Mouse (Mus musculus) MEL (cell line): ENCODE data around the gene Prkag2. TPM values are rescaled to one million over a fixed set of nuclear protein-coding genes. Genes with fewer than 3 reads are reported as not detected.

Source experiments
- DNase-seq: peaks from one replicate; pipeline ENCODE4 v3.0.0; 2011; ENCODE audit warnings: low read depth, low spot score
- H3K27ac ChIP-seq: 2 replicates; pipeline ENCODE4 v1.5.1; 2012; ENCODE audit warnings: low read depth, mild to moderate bottlenecking, control low read depth, low read length, moderate library complexity; ENCODE audit not compliant: control insufficient read depth
- H3K27me3 ChIP-seq, 2 experiments: fragments of 150-350 bp in 1 of 2; sonication (generic) in 1 of 2; 2 replicates each; pipeline ENCODE4 v1.6.1; 2012; ENCODE audit warnings: low read length in 2 of 2, mild to moderate bottlenecking in 2 of 2, improper control_type of control experiment in 1 of 2, moderate library complexity in 1 of 2; ENCODE audit not compliant: insufficient read depth in 2 of 2, control insufficient read depth in 1 of 2
- H3K36me3 ChIP-seq, 2 experiments: 2 replicates each; pipeline ENCODE4 v1.6.1; 2012 to 2014; ENCODE audit warnings: low read length in 2 of 2, improper control_type of control experiment in 1 of 2, inconsistent platforms in 1 of 2, mild to moderate bottlenecking in 1 of 2; ENCODE audit not compliant: insufficient read depth in 2 of 2, control insufficient read depth in 1 of 2
- H3K4me1 ChIP-seq, 2 experiments: fragments of 150-350 bp in 1 of 2; sonication (generic) in 1 of 2; 2 replicates each; pipeline ENCODE4 v1.6.1; 2012; ENCODE audit warnings: low read length in 2 of 2, improper control_type of control experiment in 1 of 2, mild to moderate bottlenecking in 1 of 2; ENCODE audit not compliant: insufficient read depth in 2 of 2, control insufficient read depth in 1 of 2
- H3K4me3 ChIP-seq, 2 experiments: fragments of 150-350 bp in 1 of 2; sonication (generic) in 1 of 2; 2 replicates each; pipeline ENCODE4 v1.5.1; 2012; ENCODE audit warnings: low read depth in 2 of 2, low read length in 2 of 2, mild to moderate bottlenecking in 2 of 2, moderate library complexity in 2 of 2, control low read depth in 1 of 2, improper control_type of control experiment in 1 of 2; ENCODE audit not compliant: control insufficient read depth in 1 of 2, insufficient read depth in 1 of 2
- H3K79me2 ChIP-seq: 2 replicates; pipeline ENCODE4 v1.6.1; 2012; ENCODE audit warnings: mild to moderate bottlenecking, low read length, moderate library complexity; ENCODE audit not compliant: control insufficient read depth, poor library complexity, insufficient read depth
- H3K9ac ChIP-seq: 2 replicates; pipeline ENCODE4 v1.6.1; 2012; ENCODE audit warnings: low read depth, mild to moderate bottlenecking, control low read depth, low read length, moderate library complexity; ENCODE audit not compliant: control insufficient read depth, poor library complexity, severe bottlenecking
- H3K9me3 ChIP-seq: fragments of 150-350 bp; sonication (generic); replicated peaks from 2 replicates; pipeline ENCODE4 v1.6.1; 2012; ENCODE audit warnings: mild to moderate bottlenecking, low read length, improper control_type of control experiment, moderate library complexity; ENCODE audit not compliant: insufficient read depth
- BHLHE40 ChIP-seq: IDR thresholded peaks from 2 replicates; pipeline ENCODE4 v1.6.1; 2012; ENCODE audit warnings: low read depth, mild to moderate bottlenecking, inconsistent platforms, low read length, improper control_type of control experiment, borderline replicate concordance
- CTCF ChIP-seq, 3 experiments: IDR thresholded peaks in 2 of 3; conservative IDR thresholded peaks in 1 of 3; 2 replicates each; pipeline ENCODE4 v1.5.1; 2011 to 2012; ENCODE audit warnings: low read length in 3 of 3, low read depth in 2 of 3, mild to moderate bottlenecking in 2 of 3, improper control_type of control experiment in 1 of 3, inconsistent platforms in 1 of 3, mixed read lengths in 1 of 3, moderate library complexity in 1 of 3; ENCODE audit not compliant: control insufficient read depth in 1 of 3, insufficient read depth in 1 of 3, poor library complexity in 1 of 3, severe bottlenecking in 1 of 3
- E2F4 ChIP-seq: IDR thresholded peaks from 2 replicates; pipeline ENCODE4 v1.6.1; 2011; ENCODE audit warnings: low read depth, low read length, improper control_type of control experiment, borderline replicate concordance
- EP300 ChIP-seq, 2 experiments: IDR thresholded peaks; 2 replicates each; pipeline ENCODE4 v1.6.1; 2011; ENCODE audit warnings: improper control_type of control experiment in 2 of 2, low read length in 2 of 2, low read depth in 1 of 2, mild to moderate bottlenecking in 1 of 2
- GATA1 ChIP-seq: IDR thresholded peaks from 2 replicates; pipeline ENCODE4 v1.6.1; 2011; ENCODE audit warnings: low read depth, low read length, improper control_type of control experiment
- JUND ChIP-seq: IDR thresholded peaks from 2 replicates; pipeline ENCODE4 v1.6.1; 2011; ENCODE audit warnings: low read depth, mild to moderate bottlenecking, improper control_type of control experiment, low read length
- KAT2A ChIP-seq: conservative IDR thresholded peaks from 2 replicates; pipeline ENCODE4 v1.6.1; 2012; ENCODE audit warnings: low read depth, low read length, improper control_type of control experiment, inconsistent platforms
- MAFK ChIP-seq: IDR thresholded peaks from 2 replicates; pipeline ENCODE4 v1.6.1; 2011; ENCODE audit warnings: low read depth, mild to moderate bottlenecking, low read length, improper control_type of control experiment, borderline replicate concordance
- MAX ChIP-seq: IDR thresholded peaks from 2 replicates; pipeline ENCODE4 v1.6.1; 2011; ENCODE audit warnings: low read length, improper control_type of control experiment
- MEF2A ChIP-seq: IDR thresholded peaks from 2 replicates; pipeline ENCODE4 v1.6.1; 2014; ENCODE audit warnings: low read depth, mild to moderate bottlenecking, inconsistent platforms, low read length, improper control_type of control experiment; ENCODE audit not compliant: poor library complexity, insufficient replicate concordance, severe bottlenecking; ENCODE audit errors: extremely low read depth
- MXI1 ChIP-seq: IDR thresholded peaks from 2 replicates; pipeline ENCODE4 v1.6.1; 2011; ENCODE audit warnings: mild to moderate bottlenecking, low read depth, low read length, improper control_type of control experiment
- MYC ChIP-seq: IDR thresholded peaks from 2 replicates; pipeline ENCODE4 v1.6.1; 2011; ENCODE audit warnings: low read depth, mild to moderate bottlenecking, low read length, improper control_type of control experiment, moderate library complexity
- POLR2AphosphoS2 ChIP-seq: IDR thresholded peaks from 2 replicates; pipeline ENCODE4 v1.6.1; 2011; ENCODE audit warnings: low read length, improper control_type of control experiment
- SIN3A ChIP-seq: IDR thresholded peaks from 2 replicates; pipeline ENCODE4 v1.6.1; 2012; ENCODE audit warnings: low read length, improper control_type of control experiment, inconsistent platforms
- TAL1 ChIP-seq: IDR thresholded peaks from 2 replicates; pipeline ENCODE4 v1.6.1; 2012; ENCODE audit warnings: mild to moderate bottlenecking, inconsistent platforms, low read length, moderate library complexity, mixed read lengths
- USF1 ChIP-seq: IDR thresholded peaks from 2 replicates; pipeline ENCODE4 v1.6.1; 2014; ENCODE audit warnings: low read depth, mild to moderate bottlenecking, inconsistent platforms, low read length, improper control_type of control experiment, moderate library complexity
- ZKSCAN1 ChIP-seq: IDR thresholded peaks from 2 replicates; pipeline ENCODE4 v1.6.1; 2012; ENCODE audit warnings: low read depth, mild to moderate bottlenecking, inconsistent platforms, low read length, improper control_type of control experiment, moderate library complexity
- polyA plus RNA-seq, 2 experiments: library from polyadenylated mRNA; stranded (reverse) in 1 of 2; unstranded in 1 of 2; fragments of >175 nt in 1 of 2; fragments of >200 nt in 1 of 2; gene quantifications; 2 replicates each; pipeline versions ENCODE4 v1.2.1 to v1.2.4; 2012; ENCODE audit warnings: low replicate concordance in 2 of 2, low read depth in 1 of 2; ENCODE audit not compliant: insufficient read length in 2 of 2, insufficient read depth in 1 of 2, missing spikeins in 1 of 2
- total RNA-seq: library from RNA; depleted of rRNA; stranded (reverse); fragments of 300-350 nt; gene quantifications from 2 replicates; pipeline ENCODE4 v1.2.3, GENCODE M21; 2012

Prkag2 gene
- total and polyA plus RNA-seq, 3 experiments, result 8.0 to 27.9 TPM; not detected in 1

DNA sequence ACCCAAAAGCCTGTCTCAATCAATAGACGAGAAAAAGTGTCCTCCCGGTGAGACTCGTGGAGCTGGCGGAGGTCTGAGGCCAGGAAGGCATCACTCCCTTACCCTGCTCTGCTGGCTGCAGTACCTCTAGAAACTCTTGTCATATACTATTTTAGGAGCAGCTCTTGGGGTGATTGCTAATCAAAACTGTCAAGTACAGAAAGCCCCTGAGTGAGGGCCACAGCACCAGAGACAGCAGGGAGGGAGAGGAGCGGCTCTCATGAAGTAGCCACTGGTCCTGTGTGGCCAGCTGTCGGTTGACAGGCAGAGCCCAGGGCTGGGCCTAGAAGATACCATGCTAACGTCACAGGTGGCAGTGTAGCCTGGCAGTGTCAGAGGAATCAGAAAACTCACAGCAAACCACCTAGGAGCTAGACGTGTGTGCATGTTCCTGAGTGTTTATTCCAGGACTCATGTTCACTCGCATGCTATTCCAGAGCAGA is 239.0 kb downstream of the Prkag2 start:
- no peak for DNase-seq
- no peaks in the 10 kb centered on the region for H3K79me2 ChIP-seq
- H3K36me3 ChIP-seq, result peaks cover 0 to 17% of the 10 kb centered on the region in 2 experiments; a peak in 2 of 4 replicates
- H3K9me3 ChIP-seq, result no peaks in the 10 kb centered on the region
- H3K4me1 ChIP-seq, result peaks cover 8 to 27% of the 10 kb centered on the region in 2 experiments
- H3K27ac ChIP-seq, result no peak overlapping the region
- no peaks in the 10 kb centered on the region for H3K27me3 ChIP-seq
- H3K4me3 ChIP-seq, result no peak overlapping the region
- H3K9ac ChIP-seq, result no peak overlapping the region
- TF ChIP-seq SIN3A (no peak), MAFK (no peak), E2F4 (no peak), KAT2A (no peak), JUND (no peak), EP300 (IDR thresholded peaks at IDR 0.05; ENCODE audit: low read depth in 1 of 2, low read length in 2 of 2) (no peak), MEF2A (no peak), MAX (no peak), POLR2AphosphoS2 (no peak), CTCF (IDR thresholded peaks at IDR 0.05 in 2 of 3, conservative IDR thresholded peaks at IDR 0.05 in 1 of 3; ENCODE audit: control insufficient read depth in 1 of 3, insufficient read depth in 1 of 3, low read depth in 2 of 3, low read length in 3 of 3, poor library complexity in 1 of 3, severe bottlenecking in 1 of 3) (no peak), TAL1 (no peak), BHLHE40 (no peak), GATA1 (no peak), ZKSCAN1 (no peak)

DNA sequence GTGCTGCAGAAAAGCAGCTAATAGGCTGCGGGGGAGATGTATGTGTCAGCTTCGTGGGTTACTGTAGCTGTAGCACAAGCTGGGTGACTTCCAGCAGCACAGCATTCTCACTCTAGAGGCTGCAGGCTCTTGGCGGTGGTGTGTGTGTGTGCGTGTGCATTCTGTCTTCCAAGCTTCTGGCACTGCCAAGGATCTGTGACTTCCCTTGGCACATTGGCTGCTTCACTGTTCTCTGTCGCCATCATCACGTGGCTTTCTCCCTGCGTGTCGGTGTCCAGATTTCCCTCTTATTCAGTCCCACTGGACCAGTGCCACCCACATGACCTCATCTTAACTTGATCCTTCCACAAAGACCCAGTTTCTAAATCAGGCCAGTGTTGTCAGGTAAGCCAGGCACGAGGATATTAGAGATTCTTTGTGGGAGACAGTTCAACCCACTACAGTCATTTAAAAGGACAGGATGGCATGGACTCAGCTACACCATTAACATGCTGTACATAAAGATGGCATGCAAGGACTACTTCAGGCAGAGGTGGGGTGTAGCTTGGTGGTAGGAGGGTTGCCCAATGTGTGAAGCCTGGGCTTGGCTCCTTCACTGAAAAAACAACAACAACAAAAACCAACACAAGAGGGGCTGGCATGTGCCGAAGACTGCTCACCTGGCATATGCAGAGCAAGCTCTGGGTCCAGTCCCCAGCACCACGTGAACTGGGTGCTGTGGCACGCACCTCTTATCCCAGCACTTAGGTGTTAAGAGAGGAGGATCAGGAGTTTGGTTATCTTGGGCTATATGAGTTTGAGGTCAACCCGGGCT is 239.6 kb downstream of the Prkag2 start:
- Histone ChIP-seq H3K79me2 (no peaks in the 10 kb centered on the region), H3K4me1 (peaks cover 8 to 27% of the 10 kb centered on the region in 2 experiments), H3K27ac (peak overlapping the region; percentile 59), H3K36me3 (peaks cover 0 to 17% of the 10 kb centered on the region in 2 experiments; a peak in 2 of 4 replicates)
- TF ChIP-seq MYC (no peak), MXI1 (0 out of 2 replicates have a peak, but pooled peaks have one; percentile 28), USF1 (peak; percentile 65; the same call in 1 of the 2 replicates)
- TF ChIP-seq, all 39 proteins: peak for 2
- Histone ChIP-seq H3K9me3 (no peaks in the 10 kb centered on the region), H3K4me3 (peak overlapping the region; percentile 4 to 6; a peak in 2 of 4 replicates), H3K9ac (peak overlapping the region; percentile 15; the same call in 1 of the 2 replicates), H3K27me3 (no peaks in the 10 kb centered on the region)
- peak; percentile 57 for DNase-seq
